Mouse (Mus musculus) left cerebral cortex, postnatal 36 days (tissue): ENCODE measurements at regions not wholly inside any gene's neighbourhood (a gene's known extent, or its start where the extent isn't known, plus 50 kb on each side); places are given as distances from the start of the nearest gene placed in this dataset.
A peak's percentile ranks its signal among the peaks of the same experiment; 100 is the strongest.

Experiments
- DNase-seq, 2 experiments: peaks; one replicate each; pipeline ENCODE4 v3.0.0; 2021 to 2022; ENCODE audit warnings: low spot score in 2 of 2, mixed read lengths in 1 of 2
- intact Hi-C: fragments of 180-260 bp; cut with DNase I; formaldehyde crosslinking; loops from one replicate; pipeline ENCODE4 v1.15.1; 2025

DNA sequence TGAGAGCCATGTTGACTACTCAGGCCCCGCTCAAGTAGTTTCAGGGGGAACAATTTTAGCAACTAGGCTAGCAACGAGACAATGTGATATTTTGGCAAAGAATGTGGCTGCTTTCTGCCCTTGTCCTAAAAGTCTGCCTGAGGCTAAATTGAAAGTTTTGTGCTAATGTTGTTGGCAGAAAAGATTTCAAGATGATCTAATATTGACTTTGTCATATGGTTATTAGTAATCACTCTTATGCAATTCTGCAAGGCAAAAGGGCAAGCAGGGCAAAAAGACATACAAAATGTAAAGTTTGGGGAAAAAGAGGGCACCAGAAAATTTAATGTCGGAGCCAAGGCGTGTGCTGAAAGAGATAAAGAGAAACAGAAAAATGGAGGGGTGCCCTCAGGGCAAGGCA is 164.1 kb upstream of the N4bp1 start:
- no peak for DNase-seq
- intact Hi-C loops: no loop called here

GRCm38 (mm10) chr8:87046590-87046989 is 161.5 kb upstream of the N4bp1 start:
- no peak for DNase-seq
- intact Hi-C loops: no loop called here

DNA sequence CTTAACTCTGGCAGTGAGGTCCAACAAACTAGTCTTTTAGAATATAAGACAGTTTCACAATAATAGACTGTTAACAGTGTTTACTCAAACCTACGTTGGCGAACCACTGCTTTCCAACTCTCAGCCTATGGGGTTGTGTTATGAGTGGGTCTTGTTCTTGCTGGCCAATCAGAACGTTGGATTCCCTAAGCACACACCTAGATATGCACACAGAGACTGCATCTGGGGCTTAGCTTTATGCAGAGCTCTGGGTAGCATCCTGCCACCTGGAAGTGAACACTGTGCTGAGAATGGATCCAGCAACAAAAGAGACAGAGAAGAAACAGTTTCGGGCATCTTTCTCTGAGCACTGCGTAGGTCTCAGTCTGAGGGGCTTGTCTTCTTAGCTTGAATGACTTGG is 158.0 kb upstream of the N4bp1 start:
- intact Hi-C loops: no loop called here
- DNase-seq: no peak

DNA sequence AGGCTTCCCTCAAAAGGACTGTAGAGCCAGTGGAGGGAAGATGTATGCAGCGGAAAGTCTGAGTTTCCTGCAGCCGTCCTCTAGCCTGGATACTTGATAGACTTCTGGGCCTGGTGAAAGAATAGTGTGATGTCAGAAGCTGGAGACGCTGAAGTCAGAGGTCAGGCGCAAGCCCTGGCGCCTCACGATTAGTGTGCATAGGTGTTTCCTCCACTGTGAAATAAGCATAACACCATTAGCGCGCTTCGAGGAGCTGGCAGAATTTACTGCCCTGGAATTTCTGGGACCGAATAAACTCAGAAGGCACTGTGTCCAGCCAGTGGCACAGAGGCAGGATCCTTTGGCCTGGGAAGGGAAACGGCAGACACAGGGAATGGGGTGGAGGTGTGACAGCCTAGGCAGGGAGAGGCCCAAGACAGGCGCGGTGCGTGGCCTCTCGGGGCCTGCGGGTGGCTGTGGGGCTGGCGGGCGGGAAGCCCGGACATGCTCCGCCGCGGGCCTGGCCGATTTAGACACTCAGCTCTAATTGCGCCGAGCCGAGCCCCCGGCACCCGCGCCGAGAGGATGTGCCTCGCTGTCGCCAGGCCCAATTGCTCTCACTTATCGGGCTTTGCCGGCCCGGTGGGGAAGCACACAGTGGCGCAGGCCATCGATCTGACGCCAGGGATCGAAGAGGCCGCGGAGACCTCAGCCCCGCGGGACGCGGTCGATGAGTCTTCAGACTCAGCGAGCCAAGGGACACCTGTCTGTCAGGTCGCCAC is 152.7 kb upstream of the N4bp1 start:
- DNase-seq: peak in 1 of 2 experiments; percentile 15
- intact Hi-C loops: no loop called here

DNA sequence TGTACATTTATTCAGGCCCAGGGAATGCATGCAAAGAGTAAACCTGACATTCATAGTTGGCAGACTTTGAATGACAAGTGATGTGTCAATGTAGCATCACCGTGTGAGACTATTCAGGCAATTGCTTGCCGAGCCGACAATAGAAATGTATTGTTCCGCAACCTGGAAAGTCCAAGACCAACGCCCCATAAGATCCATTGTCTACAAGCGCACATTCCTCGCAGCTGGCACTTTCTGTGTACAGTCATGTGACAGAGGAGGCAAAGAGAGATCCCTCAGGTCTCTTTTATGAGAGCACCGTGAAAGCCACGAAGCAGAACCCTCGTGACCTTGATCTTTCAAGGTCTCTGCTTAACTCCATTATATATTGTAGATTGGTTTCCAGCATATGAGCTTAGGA is 150.9 kb upstream of the N4bp1 start:
- intact Hi-C loops: no loop called here
- no peak for DNase-seq

DNA sequence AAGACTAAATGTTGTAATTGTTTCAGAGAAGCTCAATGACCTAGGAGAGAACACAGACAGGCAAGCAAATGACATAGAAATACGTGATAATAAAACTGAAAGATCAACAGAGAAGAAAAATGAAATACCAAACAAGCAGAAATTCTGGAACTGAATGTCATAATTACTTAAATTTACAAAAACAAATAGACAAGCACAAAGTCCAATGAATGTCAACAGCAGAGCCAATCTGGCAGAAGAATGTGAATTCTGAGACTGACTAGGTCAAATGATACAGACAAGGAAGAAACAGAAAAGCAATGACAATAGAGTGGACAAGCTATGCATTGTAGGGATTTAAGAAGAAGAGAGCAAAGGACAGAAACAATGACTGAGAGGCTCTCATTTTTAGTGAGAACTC is 143.1 kb upstream of the N4bp1 start:
- intact Hi-C loops: no loop called here
- no peak for DNase-seq

GRCm38 (mm10) chr8:87025946-87026345 is 140.9 kb upstream of the N4bp1 start:
- DNase-seq: no peak
- intact Hi-C loops: no loop called here

DNA sequence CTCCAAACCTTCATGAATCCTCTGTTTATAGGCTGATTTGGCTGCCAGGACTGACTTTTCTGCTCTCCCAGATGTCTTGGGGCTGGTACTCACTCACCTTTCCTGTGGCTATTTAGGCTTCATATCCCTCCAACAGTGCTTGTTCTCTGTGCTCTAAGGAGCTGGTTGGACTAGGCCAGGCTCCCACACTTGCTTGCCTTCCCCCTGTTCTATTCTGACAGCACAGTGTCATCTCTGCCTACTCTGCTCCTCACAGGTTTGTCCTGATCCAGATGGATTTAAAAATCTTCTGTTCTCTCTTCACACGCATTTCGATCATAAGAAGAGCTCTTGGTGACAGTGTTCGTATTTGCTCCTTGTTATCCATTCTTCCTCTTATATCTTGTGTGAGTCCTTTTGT is 134.7 kb upstream of the N4bp1 start:
- intact Hi-C loops: no loop called here
- DNase-seq: no peak

DNA sequence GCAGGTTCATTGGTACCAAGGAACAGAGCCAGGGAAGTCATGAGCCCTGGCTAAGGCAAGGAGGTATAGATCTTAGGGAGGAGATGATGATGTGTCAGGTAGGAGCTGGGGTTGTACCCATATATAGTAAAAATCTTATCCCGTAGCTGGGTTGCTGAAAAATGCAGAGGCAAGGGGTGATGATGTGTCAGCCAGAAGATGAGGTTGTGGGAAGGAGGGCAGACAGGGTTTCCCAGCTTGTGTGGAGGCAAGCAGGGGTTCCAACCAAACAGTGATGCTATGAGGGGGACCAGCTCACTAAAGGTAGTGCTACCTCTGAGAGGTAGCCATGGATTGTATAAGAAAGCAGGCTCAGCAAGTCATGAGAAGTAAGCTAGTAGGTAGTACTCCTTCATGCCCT is 90.5 kb upstream of the N4bp1 start:
- intact Hi-C loops: no loop called here
- no peak for DNase-seq

DNA sequence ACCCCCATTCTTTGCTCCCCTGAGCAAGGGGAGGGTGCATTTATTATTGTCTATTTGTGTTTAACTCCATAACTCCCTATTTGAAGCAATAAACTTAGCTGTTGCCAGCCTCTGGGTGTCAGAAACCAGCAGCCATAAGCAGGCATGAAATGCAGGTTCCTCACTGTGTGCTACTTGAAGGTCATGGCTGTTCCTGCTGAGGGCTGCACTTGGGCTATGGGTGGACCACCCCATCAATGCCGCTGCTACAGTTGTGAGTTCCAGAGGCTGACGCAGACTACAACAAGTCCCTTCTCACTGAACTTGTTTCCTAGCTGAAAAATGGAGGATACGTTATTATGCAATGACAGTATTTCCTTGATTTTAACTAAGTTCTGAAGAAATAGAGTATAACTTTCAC is 86.7 kb upstream of the N4bp1 start:
- no peak for DNase-seq
- intact Hi-C loops: no loop called here

DNA sequence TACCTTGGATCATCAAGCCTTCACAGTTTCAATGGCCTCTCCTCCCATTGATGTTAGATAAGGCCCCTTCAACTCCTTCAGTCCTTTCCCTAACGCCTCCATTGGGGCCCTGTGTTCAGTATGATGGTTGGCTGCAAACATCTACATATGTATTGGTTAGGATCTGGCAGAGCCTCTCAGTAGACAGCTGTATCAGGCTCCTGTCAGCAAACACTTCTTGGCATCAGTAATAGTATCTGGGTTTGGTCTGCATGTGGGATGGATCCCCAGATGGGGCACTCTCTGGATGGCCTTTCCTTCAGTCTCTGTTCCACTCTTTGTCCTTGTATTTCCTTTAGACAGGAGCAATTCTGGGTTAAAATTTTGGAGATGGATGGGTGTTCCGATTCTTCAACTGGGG is 84.0 kb upstream of the N4bp1 start:
- no peak for DNase-seq
- intact Hi-C loops: no loop called here

GRCm38 (mm10) chr8:86967891-86968311 is 82.8 kb upstream of the N4bp1 start:
- no peak for DNase-seq
- intact Hi-C loops: no loop called here

DNA sequence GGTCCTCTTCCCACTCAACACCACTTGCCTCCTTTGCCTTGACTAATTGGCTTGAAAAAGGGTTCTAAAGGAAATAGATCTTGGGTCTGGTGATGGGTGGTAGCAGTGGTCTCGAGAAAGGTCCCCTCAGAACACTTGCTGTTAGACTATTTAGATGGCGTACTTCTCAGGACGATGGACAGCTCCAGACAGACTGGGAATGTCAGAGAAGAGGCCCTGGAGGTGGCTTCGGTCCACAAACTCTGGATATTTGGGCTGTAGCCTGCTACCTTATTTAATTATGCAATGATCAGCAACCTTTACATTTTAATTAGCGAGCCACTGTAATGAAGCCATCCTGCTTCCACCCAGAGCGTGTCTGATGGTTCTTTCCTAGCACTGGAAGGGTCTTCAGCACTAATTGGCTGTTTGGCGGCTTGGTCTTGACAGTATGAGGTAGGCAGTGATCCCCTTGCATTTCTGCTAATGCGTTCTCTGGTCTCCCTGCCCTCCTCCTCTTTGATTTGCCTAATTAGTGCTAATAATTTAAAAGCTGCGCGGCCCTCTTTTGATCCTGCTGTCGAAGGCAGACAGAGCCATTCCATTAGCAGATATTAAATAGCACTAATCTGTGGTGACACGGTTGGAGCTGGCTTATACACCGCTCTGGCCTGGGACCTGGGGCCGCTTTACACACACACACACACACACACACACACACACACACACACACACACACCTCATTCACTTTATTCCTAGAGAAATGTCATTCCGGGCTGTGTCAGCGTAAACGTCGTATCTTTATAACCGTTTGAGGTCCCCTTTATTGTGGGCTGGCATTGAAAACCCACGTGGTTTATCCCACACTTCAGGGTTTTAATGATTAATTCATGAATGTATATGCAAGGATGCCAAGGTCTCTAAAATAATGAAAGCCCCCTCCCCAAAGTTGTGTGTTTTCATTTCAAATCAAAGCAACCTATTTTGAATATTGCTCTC is 76.4 kb upstream of the N4bp1 start:
- DNase-seq: no peak
- intact Hi-C loops: no loop called here
